Mouse (Mus musculus): ENCODE data around the gene Pop7. TPM values are rescaled to one million over a fixed set of nuclear protein-coding genes. Genes with fewer than 3 reads are reported as not detected.

Pop7 gene
- polyA plus RNA-seq, 1 experiment from 2014 or later: 54.3 TPM

- ATAC-seq (ENCODE audit: insufficient read depth) (peak; percentile 62; the same call in 1 of the 2 replicates), DNase-seq (peak; percentile 28)
- H3K4me2 ChIP-seq: no peak overlapping the region
- no peak for TF ChIP-seq CTCF (IDR thresholded peaks at IDR 0.05; ENCODE audit: low read depth)
- H3K9ac ChIP-seq: no peak overlapping the region
- no peaks in the 10 kb centered on the region for H3K36me3 ChIP-seq (ENCODE audit: insufficient read depth)
- no peaks in the 10 kb centered on the region; the same call in 1 of the 2 replicates for H3K4me1 ChIP-seq (ENCODE audit: insufficient read depth)
- no peaks in the 10 kb centered on the region for H3K9me3 ChIP-seq (ENCODE audit: low read depth, low read length)
- no peak overlapping the region for H3K4me3 ChIP-seq (ENCODE audit: low read depth, low read length)
- WGBS: 43% methylated on average over 5 of the region's 5 CpGs
- peak overlapping the region; percentile 14; the same call in 1 of the 2 replicates for H3K27ac ChIP-seq (ENCODE audit: low read depth)
- no peaks in the 10 kb centered on the region for H3K27me3 ChIP-seq (ENCODE audit: insufficient read depth, low read length)
Observed at GRCm38 (mm10) chr5:137472252-137472904, 29.9 kb downstream of the Pop7 start.

GRCm38 (mm10) chr5:137466946-137467345, 35.4 kb downstream of the Pop7 start:
- no peaks in the 10 kb centered on the region for H3K27me3 ChIP-seq (ENCODE audit: insufficient read depth, low read length)
- WGBS: 90% methylated on average over 6 of the region's 6 CpGs
- no peak for ATAC-seq (ENCODE audit: insufficient read depth)

GRCm38 (mm10) chr5:137465049-137465448, 37.3 kb downstream of the Pop7 start:
- H3K27me3 ChIP-seq (ENCODE audit: insufficient read depth, low read length): no peaks in the 10 kb centered on the region
- H3K9me3 ChIP-seq (ENCODE audit: low read depth, low read length): no peaks in the 10 kb centered on the region
- H3K9ac ChIP-seq: no peak overlapping the region
- TF ChIP-seq CTCF (IDR thresholded peaks at IDR 0.05; ENCODE audit: low read depth): peak; percentile 54
- H3K27ac ChIP-seq (ENCODE audit: low read depth): no peak overlapping the region
- H3K4me2 ChIP-seq: no peak overlapping the region
- WGBS: 41% methylated on average over 3 of the region's 3 CpGs
- H3K4me3 ChIP-seq (ENCODE audit: low read depth, low read length): no peak overlapping the region
- H3K4me1 ChIP-seq (ENCODE audit: insufficient read depth): no peaks in the 10 kb centered on the region
- no peaks in the 10 kb centered on the region for H3K36me3 ChIP-seq (ENCODE audit: insufficient read depth)
- no peak for ATAC-seq (ENCODE audit: insufficient read depth)
- peak; percentile 68 for DNase-seq

More at GRCm38 (mm10) chr5:137466946-137467345, 35.4 kb downstream of the Pop7 start:
- H3K27ac ChIP-seq (ENCODE audit: low read depth): no peak overlapping the region
- no peak overlapping the region for H3K9ac ChIP-seq
- no peak for TF ChIP-seq CTCF (IDR thresholded peaks at IDR 0.05; ENCODE audit: low read depth)
- no peaks in the 10 kb centered on the region for H3K4me1 ChIP-seq (ENCODE audit: insufficient read depth)
- no peaks in the 10 kb centered on the region for H3K9me3 ChIP-seq (ENCODE audit: low read depth, low read length)
- no peaks in the 10 kb centered on the region for H3K36me3 ChIP-seq (ENCODE audit: insufficient read depth)
- DNase-seq: no peak
- no peak overlapping the region for H3K4me2 ChIP-seq
- H3K4me3 ChIP-seq (ENCODE audit: low read depth, low read length): no peak overlapping the region

- Histone ChIP-seq H3K27ac (ENCODE audit: low read depth) (peak overlapping the region; percentile 2; the same call in 1 of the 2 replicates), H3K4me2 (no peak overlapping the region), H3K36me3 (ENCODE audit: insufficient read depth) (no peaks in the 10 kb centered on the region), H3K27me3 (ENCODE audit: insufficient read depth, low read length) (no peaks in the 10 kb centered on the region), H3K9ac (no peak overlapping the region), H3K4me3 (ENCODE audit: low read depth, low read length) (no peak overlapping the region), H3K9me3 (ENCODE audit: low read depth, low read length) (no peaks in the 10 kb centered on the region), H3K4me1 (ENCODE audit: insufficient read depth) (no peaks in the 10 kb centered on the region)
- TF ChIP-seq CTCF (IDR thresholded peaks at IDR 0.05; ENCODE audit: low read depth): peak; percentile 30; the same call in 1 of the 2 replicates
- DNase-seq (peak; percentile 69), ATAC-seq (ENCODE audit: insufficient read depth) (peak; percentile 81)
- 38% methylated on average over 7 of the region's 7 CpGs for WGBS
Observed at GRCm38 (mm10) chr5:137455866-137456591, 46.3 kb downstream of the Pop7 start.

GRCm38 (mm10) chr5:137455206-137455605, 47.1 kb downstream of the Pop7 start:
- Histone ChIP-seq H3K36me3 (ENCODE audit: insufficient read depth) (no peaks in the 10 kb centered on the region), H3K27ac (ENCODE audit: low read depth) (peak overlapping the region; percentile 67; the same call in 1 of the 2 replicates), H3K4me2 (no peak overlapping the region), H3K4me3 (ENCODE audit: low read depth, low read length) (no peak overlapping the region), H3K9me3 (ENCODE audit: low read depth, low read length) (no peaks in the 10 kb centered on the region), H3K27me3 (ENCODE audit: insufficient read depth, low read length) (no peaks in the 10 kb centered on the region), H3K4me1 (ENCODE audit: insufficient read depth) (no peaks in the 10 kb centered on the region), H3K9ac (no peak overlapping the region)
- WGBS: 62% methylated on average over 6 of the region's 6 CpGs
- no peak for ATAC-seq (ENCODE audit: insufficient read depth)
- DNase-seq: no peak
- TF ChIP-seq CTCF (IDR thresholded peaks at IDR 0.05; ENCODE audit: low read depth): no peak

Small RNAs within 50 kb of the gene (microRNA-seq; reads per million reads assigned to microRNA genes)
- gene Mir6418 (ENCODE audit: borderline number of aligned reads): 0.71 reads per million

Other genes with a start within 250 kb of the Pop7 start
- 0.93 and 1.3 TPM in 2 replicates for gene Ache, start 215.0 kb downstream of the Pop7 start, polyA plus RNA-seq (2014; fragmentation: Nextera tagmentation; extraction: Ambion mirVana)
- gene Ufsp1, start 207.9 kb downstream of the Pop7 start, polyA plus RNA-seq (2014; fragmentation: Nextera tagmentation; extraction: Ambion mirVana): 4.4 and 4.6 TPM in 2 replicates
- 137 and 141 TPM in 2 replicates for gene Srrt, start 194.8 kb downstream of the Pop7 start, polyA plus RNA-seq (2014; fragmentation: Nextera tagmentation; extraction: Ambion mirVana)
- gene Trip6, start 188.1 kb downstream of the Pop7 start, polyA plus RNA-seq (2014; fragmentation: Nextera tagmentation; extraction: Ambion mirVana): 87.1 and 89.3 TPM in 2 replicates
- 9.7 and 10.2 TPM in 2 replicates for gene Slc12a9, start 168.9 kb downstream of the Pop7 start, polyA plus RNA-seq (2014; fragmentation: Nextera tagmentation; extraction: Ambion mirVana)
- 68.6 and 78.0 TPM in 2 replicates for gene Ephb4, start 152.4 kb downstream of the Pop7 start, polyA plus RNA-seq (2014; fragmentation: Nextera tagmentation; extraction: Ambion mirVana)
- 0.18 and 0.24 TPM in 2 replicates for gene Zan, start 25.5 kb downstream of the Pop7 start, polyA plus RNA-seq (2014; fragmentation: Nextera tagmentation; extraction: Ambion mirVana)
- gene Gigyf1, start 16.0 kb upstream of the Pop7 start, polyA plus RNA-seq (2014; fragmentation: Nextera tagmentation; extraction: Ambion mirVana): 11.1 and 11.6 TPM in 2 replicates
- gene Epo, start 30.7 kb upstream of the Pop7 start, polyA plus RNA-seq (2014; fragmentation: Nextera tagmentation; extraction: Ambion mirVana): 0.37 and 0.38 TPM in 2 replicates
- gene Gnb2, start 31.0 kb upstream of the Pop7 start, polyA plus RNA-seq (2014; fragmentation: Nextera tagmentation; extraction: Ambion mirVana): 411 and 440 TPM in 2 replicates
- 0.26 TPM in 1 of 2 replicates, not detected in the other for gene Actl6b, start 51.0 kb upstream of the Pop7 start, polyA plus RNA-seq (2014; fragmentation: Nextera tagmentation; extraction: Ambion mirVana)
- 0.31 and 0.47 TPM in 2 replicates for gene Tfr2, start 67.3 kb upstream of the Pop7 start, polyA plus RNA-seq (2014; fragmentation: Nextera tagmentation; extraction: Ambion mirVana)
- 33.9 and 37.8 TPM in 2 replicates for gene Mospd3, start 98.5 kb upstream of the Pop7 start, polyA plus RNA-seq (2014; fragmentation: Nextera tagmentation; extraction: Ambion mirVana)
- 130 and 148 TPM in 2 replicates for gene Pcolce, start 111.3 kb upstream of the Pop7 start, polyA plus RNA-seq (2014; fragmentation: Nextera tagmentation; extraction: Ambion mirVana)
- gene Fbxo24, start 126.5 kb upstream of the Pop7 start, polyA plus RNA-seq (2014; fragmentation: Nextera tagmentation; extraction: Ambion mirVana): 0.19 TPM in 1 of 2 replicates, not detected in the other
- gene Lrch4, start 126.6 kb upstream of the Pop7 start, polyA plus RNA-seq (2014; fragmentation: Nextera tagmentation; extraction: Ambion mirVana): 32.1 and 40.5 TPM in 2 replicates
- gene Gm20605, start 126.7 kb upstream of the Pop7 start, polyA plus RNA-seq (2014; fragmentation: Nextera tagmentation; extraction: Ambion mirVana): 9.2 and 11.7 TPM in 2 replicates
- 6.4 and 8.1 TPM in 2 replicates for gene Sap25, start 138.8 kb upstream of the Pop7 start, polyA plus RNA-seq (2014; fragmentation: Nextera tagmentation; extraction: Ambion mirVana)
- 0.08 TPM in 1 of 2 replicates, not detected in the other for gene Irs3, start 143.2 kb upstream of the Pop7 start, polyA plus RNA-seq (2014; fragmentation: Nextera tagmentation; extraction: Ambion mirVana)
- 10.9 and 12.2 TPM in 2 replicates for gene Agfg2, start 182.2 kb upstream of the Pop7 start, polyA plus RNA-seq (2014; fragmentation: Nextera tagmentation; extraction: Ambion mirVana)
- 0.91 and 0.93 TPM in 2 replicates for gene Nyap1, start 239.1 kb upstream of the Pop7 start, polyA plus RNA-seq (2014; fragmentation: Nextera tagmentation; extraction: Ambion mirVana)
- 127 TPM in 2 replicates for gene Tsc22d4, start 243.2 kb upstream of the Pop7 start, polyA plus RNA-seq (2014; fragmentation: Nextera tagmentation; extraction: Ambion mirVana)

Data from lung, embryonic 14.5 days (tissue).